Mouse (Mus musculus) c-Kit-positive CD71-negative TER-119-negative erythroid progenitor cells, embryonic 14.5 days (primary cell): ENCODE results near the gene B3gntl1.
"Not testable (repeated sequence)": the region's sequence is repeated elsewhere in the genome, so short reads cannot be mapped to it uniquely, and the experiment has no call there.

ENCODE experiments used
- DNase-seq: peaks from one replicate; pipeline ENCODE4 v3.0.0-alpha.2; 2013; ENCODE audit warnings: low read depth

The B3gntl1 gene

GRCm38 (mm10) chr11:121685491-121686001, 12.6 kb upstream of the B3gntl1 start:
- DNase-seq: no peak

GRCm38 (mm10) chr11:121683243-121683642, 10.3 kb upstream of the B3gntl1 start:
- no peak for DNase-seq

DNA sequence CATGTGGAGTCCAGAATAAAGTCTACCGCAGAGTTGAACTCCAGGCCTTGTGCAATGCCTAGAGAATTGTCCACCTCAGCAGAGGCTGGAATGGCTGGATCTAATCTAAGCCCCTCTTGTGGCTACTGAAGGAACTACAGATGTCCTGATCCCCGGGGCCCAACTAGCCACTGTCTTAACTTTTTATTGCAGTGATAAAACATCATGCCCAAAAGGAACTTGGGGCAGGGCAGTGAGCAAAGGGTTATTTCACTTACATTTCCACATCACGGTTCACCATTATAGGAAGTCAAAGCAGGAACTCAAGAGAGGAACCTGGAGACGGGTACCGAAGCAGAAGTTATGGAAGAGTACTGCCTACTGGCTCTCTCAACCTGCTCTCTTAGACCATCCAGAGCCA, 7.8 kb upstream of the B3gntl1 start:
- no peak for DNase-seq

- DNase-seq: no peak
Measured at GRCm38 (mm10) chr11:121679581-121679980, 6.6 kb upstream of the B3gntl1 start.

DNA sequence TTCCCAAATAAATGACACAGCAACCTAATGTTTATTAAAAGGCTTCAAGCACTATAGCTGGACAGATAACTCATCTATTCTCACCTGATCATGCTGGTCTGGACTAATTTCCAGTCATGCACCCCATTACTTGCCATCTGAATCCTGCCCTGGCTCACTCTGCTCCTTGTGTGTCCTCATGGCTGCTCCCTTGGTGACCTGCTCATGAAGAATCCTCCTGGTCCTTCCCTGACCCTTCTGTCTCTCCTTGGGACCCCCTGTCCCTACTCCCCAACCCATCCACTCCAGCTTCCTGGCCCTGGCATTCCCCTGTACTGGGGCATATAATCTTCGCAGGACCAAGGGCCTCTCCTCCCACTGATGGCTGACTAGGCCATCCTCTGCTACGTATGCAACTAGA, 3.9 kb upstream of the B3gntl1 start:
- no peak for DNase-seq

- no peak for DNase-seq
Measured at GRCm38 (mm10) chr11:121673629-121674028, 676 bp upstream of the B3gntl1 start.

DNA sequence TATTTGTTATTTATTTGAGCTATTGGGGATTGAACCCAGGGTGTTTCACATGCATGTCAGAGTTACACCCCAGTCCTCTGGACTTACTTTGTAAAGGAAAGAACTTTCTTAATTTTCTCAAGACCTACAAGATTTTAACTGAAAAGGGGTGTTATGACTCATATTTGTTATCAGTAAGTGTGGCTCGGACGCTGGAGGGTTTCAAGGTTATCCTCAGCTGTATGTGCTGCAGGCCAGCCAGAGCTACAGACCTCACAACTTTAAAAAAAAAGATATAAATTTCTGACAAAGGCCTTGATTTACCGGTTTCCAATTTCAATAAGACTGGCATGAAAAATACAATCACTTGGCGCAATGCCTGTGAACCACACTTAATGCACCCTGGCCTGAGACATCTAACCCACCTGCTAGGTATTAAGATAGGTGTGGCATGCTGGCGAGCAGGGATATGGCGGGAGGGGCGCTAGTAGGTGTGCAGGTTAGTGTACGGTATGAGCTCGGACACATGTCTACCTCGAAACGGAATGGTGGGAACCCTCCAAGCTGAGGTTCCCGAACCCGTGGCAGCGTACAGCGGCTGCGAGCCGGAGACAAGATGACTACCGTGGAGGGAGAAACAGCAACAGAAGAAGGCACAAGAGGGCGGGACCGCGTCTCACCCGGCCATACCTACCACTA, 502 bp downstream of the B3gntl1 start:
- DNase-seq: no peak

DNA sequence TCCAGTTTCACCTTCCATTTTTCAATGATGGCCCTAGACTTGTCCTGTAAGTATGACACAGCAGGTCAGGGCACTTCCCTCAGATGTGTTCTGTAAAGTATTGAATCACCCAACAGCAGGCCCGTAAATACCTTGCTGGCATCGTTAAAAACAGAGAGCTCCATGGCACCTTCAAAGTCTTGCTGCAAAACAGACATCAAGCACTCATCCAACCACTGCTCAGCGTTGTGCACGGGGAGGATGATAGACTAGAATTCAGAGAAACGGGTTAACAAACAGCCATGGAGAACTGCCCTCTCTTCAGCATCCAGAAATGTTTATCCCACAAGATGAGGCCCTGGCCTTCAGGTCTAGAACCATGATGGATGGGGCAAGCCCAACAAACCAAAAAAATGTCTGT, 2.0 kb downstream of the B3gntl1 start:
- DNase-seq: no peak

- DNase-seq: no peak
Measured at GRCm38 (mm10) chr11:121668776-121669175, 4.2 kb downstream of the B3gntl1 start.

DNA sequence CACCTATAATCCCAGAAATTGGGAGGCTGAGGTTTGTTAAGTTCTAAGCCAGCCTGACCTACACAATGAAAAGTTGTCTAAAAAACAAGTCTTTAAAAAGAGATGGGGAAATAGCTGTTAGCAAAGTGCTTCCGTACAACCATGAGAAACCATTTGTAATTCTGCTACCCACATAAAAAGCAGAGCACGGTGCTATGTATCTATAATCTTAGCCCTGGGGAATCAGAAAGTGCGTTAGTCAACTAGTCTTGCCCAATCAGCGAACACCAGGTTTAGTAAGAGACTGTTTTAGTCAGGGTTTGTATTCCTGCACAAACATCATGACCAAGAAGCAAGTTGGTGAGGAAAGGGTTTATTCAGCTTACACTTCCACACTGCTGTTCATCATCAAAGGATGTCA, 5.4 kb downstream of the B3gntl1 start:
- DNase-seq: no peak

DNA sequence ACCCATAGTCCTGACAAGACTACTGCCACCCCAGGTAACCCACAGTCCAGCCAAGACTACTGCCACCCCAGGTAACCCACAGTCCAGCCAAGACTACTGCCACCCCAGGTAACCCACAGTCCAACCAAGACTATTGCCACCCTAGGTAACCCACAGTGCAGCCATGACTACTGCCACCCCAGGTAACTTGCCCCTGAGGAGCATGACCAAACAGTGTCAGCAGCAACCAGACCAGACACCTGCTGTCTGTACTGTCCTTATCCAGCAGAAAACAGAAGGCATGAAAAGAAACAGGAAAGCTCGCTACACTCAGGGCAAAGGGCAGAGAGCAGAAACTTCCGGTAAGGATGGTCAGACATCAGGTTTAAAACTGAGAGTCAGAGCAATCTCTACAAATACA, 11.8 kb downstream of the B3gntl1 start:
- DNase-seq: no peak

DNA sequence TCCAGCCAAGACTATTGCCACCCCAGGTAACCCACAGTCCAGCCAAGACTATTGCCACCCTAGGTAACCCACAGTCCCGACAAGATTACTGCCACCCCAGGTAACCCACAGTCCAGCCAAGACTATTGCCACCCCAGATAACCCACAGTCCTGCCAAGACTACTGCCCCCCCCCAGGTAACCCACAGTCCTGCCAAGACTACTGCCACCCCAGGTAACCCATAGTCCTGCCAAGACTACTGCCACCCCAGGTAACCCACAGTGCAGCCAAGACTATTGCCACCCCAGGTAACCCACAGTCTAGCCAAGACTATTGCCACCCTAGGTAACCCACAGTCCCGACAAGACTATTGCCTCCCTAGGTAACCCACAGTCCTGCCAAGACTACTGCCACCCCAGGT, 12.3 kb downstream of the B3gntl1 start:
- not testable (repeated sequence) for DNase-seq

- no peak for DNase-seq
Measured at GRCm38 (mm10) chr11:121658151-121658550, 14.8 kb downstream of the B3gntl1 start.

GRCm38 (mm10) chr11:121655807-121656511, 17.0 kb downstream of the B3gntl1 start:
- no peak for DNase-seq

GRCm38 (mm10) chr11:121655166-121655806, 17.7 kb downstream of the B3gntl1 start:
- DNase-seq: no peak

GRCm38 (mm10) chr11:121654406-121654945, 18.5 kb downstream of the B3gntl1 start:
- no peak for DNase-seq

GRCm38 (mm10) chr11:121653631-121654030, 19.3 kb downstream of the B3gntl1 start:
- no peak for DNase-seq

- peak; percentile 56 for DNase-seq
Measured at GRCm38 (mm10) chr11:121652547-121653305, 20.2 kb downstream of the B3gntl1 start.

DNA sequence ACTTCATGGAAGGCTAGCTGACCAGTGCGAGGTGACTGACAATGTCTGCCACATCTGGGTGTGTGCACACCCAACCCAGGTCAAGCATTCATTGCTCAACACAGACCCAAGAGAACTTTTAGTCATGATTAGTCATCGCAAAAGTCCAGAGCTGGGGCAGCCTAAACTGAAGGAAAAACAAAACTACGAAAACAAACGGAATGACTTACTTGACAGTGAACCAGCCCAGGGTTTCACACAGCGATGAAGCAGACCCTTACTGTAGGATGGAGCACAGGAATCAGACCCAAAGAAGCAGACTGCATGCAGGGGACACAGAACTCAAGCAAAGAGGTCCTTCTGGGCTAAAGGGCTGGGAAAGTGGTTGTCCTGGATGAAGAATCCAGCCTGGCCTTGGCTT, 21.0 kb downstream of the B3gntl1 start:
- no peak for DNase-seq

DNA sequence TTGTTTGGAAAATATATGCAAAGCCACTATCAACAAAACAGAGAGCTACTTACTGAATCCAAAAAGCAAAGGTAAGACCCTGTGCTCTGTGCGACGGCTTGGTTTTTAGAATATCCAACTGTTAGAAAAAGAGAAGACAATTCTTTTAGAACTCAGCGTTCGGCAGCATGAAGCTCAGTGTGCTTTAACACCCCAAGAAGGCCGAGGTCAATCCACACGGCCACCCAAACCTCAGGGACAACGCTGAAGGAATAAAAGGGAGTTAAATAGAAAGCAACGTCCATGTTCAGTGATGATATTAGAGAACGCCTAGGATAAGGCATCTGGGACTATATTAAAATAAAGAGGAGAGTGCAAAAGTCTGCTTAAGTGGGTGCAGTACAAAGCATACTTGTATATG, 21.4 kb downstream of the B3gntl1 start:
- no peak for DNase-seq

DNA sequence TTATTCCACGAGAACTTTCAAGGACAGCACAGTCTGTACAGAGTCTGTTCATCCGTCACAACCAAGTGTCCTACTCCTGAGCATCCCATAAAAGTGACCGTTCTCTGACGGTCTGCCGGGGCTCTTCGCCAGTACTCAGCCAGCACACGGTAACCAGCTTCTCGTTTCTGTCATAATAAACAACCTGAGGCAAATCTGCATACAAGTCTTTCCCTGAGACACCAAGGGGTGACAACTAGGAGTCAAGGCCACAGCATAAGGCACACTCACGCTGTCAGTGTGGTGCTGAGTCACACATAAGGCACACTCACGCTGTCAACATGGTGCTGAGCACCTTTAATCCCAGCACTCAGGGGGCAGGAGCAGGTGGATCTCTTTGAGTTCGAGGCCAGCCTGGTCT, 22.3 kb downstream of the B3gntl1 start:
- no peak for DNase-seq

DNA sequence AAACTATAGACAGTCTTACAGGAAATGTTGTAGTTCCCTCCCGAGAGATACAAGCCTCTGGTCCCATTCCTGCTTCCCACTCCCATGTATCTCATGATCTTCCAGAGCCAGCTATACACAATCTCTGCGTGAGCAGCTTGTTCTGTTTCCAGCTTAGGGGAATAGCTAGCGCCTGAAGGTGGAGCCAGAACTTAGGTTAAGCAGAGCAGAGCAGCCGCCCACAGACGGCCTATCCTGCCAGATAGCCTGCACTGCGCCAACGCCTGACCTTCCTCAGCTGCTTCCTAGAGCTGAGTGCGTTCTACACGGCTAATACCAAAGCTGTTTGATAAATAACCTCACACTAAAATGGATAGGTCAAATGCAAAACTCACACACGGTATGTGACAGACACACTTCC, 23.1 kb downstream of the B3gntl1 start:
- no peak for DNase-seq
